Mouse (Mus musculus) frontal cortex, postnatal 36 days (tissue): ENCODE data around the gene Fus.

Experiments used
- DNase-seq, 2 experiments: peaks; one replicate each; pipeline ENCODE4 v3.0.0; 2022; ENCODE audit warnings: low spot score in 2 of 2

Gene Fus

GRCm38 (mm10) chr7:127944614-127945013 is 22.6 kb upstream of the Fus start:
- no peak for DNase-seq

GRCm38 (mm10) chr7:127946470-127947023 is 20.7 kb upstream of the Fus start, which contains the start of gene Prss36:
Prss36 (minus strand) TSS chr7:127946725.
- DNase-seq = no peak

GRCm38 (mm10) chr7:127952864-127953581 is 14.2 kb upstream of the Fus start:
- no peak for DNase-seq

GRCm38 (mm10) chr7:127959364-127959763 is 7.9 kb upstream of the Fus start:
- no peak for DNase-seq

- DNase-seq = peak in 1 of 2 experiments; percentile 6
Observed at GRCm38 (mm10) chr7:127966371-127966918, 812 bp upstream of the Fus start.

GRCm38 (mm10) chr7:127967922-127968828 is 918 bp downstream of the Fus start:
- peak; percentile 68 to 72 for DNase-seq

GRCm38 (mm10) chr7:127974413-127974930 is 7.2 kb downstream of the Fus start:
- no peak for DNase-seq

- DNase-seq = no peak
Observed at GRCm38 (mm10) chr7:127978856-127979255, 11.6 kb downstream of the Fus start.

- DNase-seq = no peak
Observed at GRCm38 (mm10) chr7:127980606-127981005, 13.3 kb downstream of the Fus start.

GRCm38 (mm10) chr7:127988904-127989303 is 21.6 kb downstream of the Fus start:
- DNase-seq = no peak

GRCm38 (mm10) chr7:127991643-127992487 is 24.6 kb downstream of the Fus start:
- DNase-seq = peak; percentile 69 to 81

- no peak for DNase-seq
Observed at GRCm38 (mm10) chr7:127992488-127993340, 25.5 kb downstream of the Fus start.

GRCm38 (mm10) chr7:127993341-127993977 is 26.2 kb downstream of the Fus start, which contains the start of gene Pycard:
Pycard (minus strand) TSS chr7:127993867.
- DNase-seq = no peak

GRCm38 (mm10) chr7:127999436-127999835 is 32.2 kb downstream of the Fus start:
- no peak for DNase-seq

- DNase-seq = no peak
Observed at GRCm38 (mm10) chr7:128000068-128000950, 33.1 kb downstream of the Fus start.

GRCm38 (mm10) chr7:128003098-128003497 is 35.8 kb downstream of the Fus start:
- no peak for DNase-seq

GRCm38 (mm10) chr7:128003688-128004087 is 36.4 kb downstream of the Fus start, which contains the start of gene Trim72:
Trim72 (plus strand) TSS chr7:128003949.
- DNase-seq = peak in 1 of 2 experiments; percentile 53

- DNase-seq = no peak
Observed at GRCm38 (mm10) chr7:128004150-128004486, 36.9 kb downstream of the Fus start.
